Mouse (Mus musculus) midbrain, embryonic 14.5 days (tissue): ENCODE results near the gene Stkld1. TPM values are rescaled to one million over a fixed set of nuclear protein-coding genes. Genes with fewer than 3 reads are reported as not detected.

Experiments
- ATAC-seq: fragments of 200-750 bp; cut with Nextera tagmentation; 2 replicates; pipeline ENCODE4 v1.8.0; 2017; ENCODE audit warnings: moderate number of reproducible peaks, moderate library complexity; ENCODE audit not compliant: low FRiP score, low TSS enrichment
- DNase-seq: peaks from one replicate; pipeline ENCODE4 v3.0.0-alpha.2; 2015
- H3K27ac ChIP-seq: fragments of 300-500 bp; sonication (generic); replicated peaks from 2 replicates; pipeline ENCODE4 v1.5.1; 2014; ENCODE audit warnings: mild to moderate bottlenecking, low read depth, low read length, moderate library complexity
- H3K27me3 ChIP-seq: fragments of 300-500 bp; sonication (generic); 2 replicates; pipeline ENCODE4 v1.6.1; 2014; ENCODE audit warnings: low read length, control low read depth, mixed read lengths; ENCODE audit not compliant: control insufficient read depth, insufficient read depth
- H3K36me3 ChIP-seq: fragments of 300-500 bp; sonication (generic); 2 replicates; pipeline ENCODE4 v1.6.1; 2014; ENCODE audit warnings: low read length, control low read depth; ENCODE audit not compliant: control insufficient read depth, insufficient read depth
- H3K4me1 ChIP-seq: fragments of 300-500 bp; sonication (generic); 2 replicates; pipeline ENCODE4 v1.6.1; 2014; ENCODE audit warnings: mild to moderate bottlenecking, antibody characterized with exemption, low read length, control low read depth; ENCODE audit not compliant: control insufficient read depth, insufficient read depth
- H3K4me2 ChIP-seq: fragments of 300-500 bp; sonication (generic); 2 replicates; pipeline ENCODE4 v1.6.1; 2014; ENCODE audit warnings: mild to moderate bottlenecking, low read length, moderate library complexity
- H3K4me3 ChIP-seq: fragments of 300-500 bp; sonication (generic); replicated peaks from 2 replicates; pipeline ENCODE4 v1.5.1; 2014; ENCODE audit warnings: low read depth, low read length
- H3K9ac ChIP-seq: fragments of 300-500 bp; sonication (generic); replicated peaks from 2 replicates; pipeline ENCODE4 v1.6.1; 2014; ENCODE audit warnings: mild to moderate bottlenecking, low read length, moderate library complexity
- H3K9me3 ChIP-seq: fragments of 300-500 bp; sonication (generic); 2 replicates; pipeline ENCODE4 v1.6.1; 2016; ENCODE audit warnings: low read length, control low read depth, mixed read lengths; ENCODE audit not compliant: control insufficient read depth
- WGBS: fragments of 180-500 bp; shearing (Covaris S2); extraction: QIAGEN DNeasy Blood & Tissue Kit; methylation state at CpG from one replicate; pipeline ENCODE4 v1.1.7; 2014; 5-methylcytosine and 5-hydroxymethylcytosine counted together
- polyA plus RNA-seq: library from polyadenylated mRNA; unstranded; fragments of >200 nt; fragmentation: Nextera tagmentation; extraction: Ambion mirVana; gene quantifications from 2 replicates; pipeline ENCODE4 v1.2.1, GENCODE M21; 2014

Stkld1 gene
- polyA plus RNA-seq, 1 experiment from 2014 or later = 0.28 TPM

GRCm38 (mm10) chr2:26905936-26906335, 27.9 kb upstream of the Stkld1 start:
- Histone ChIP-seq H3K9ac (no peak overlapping the region), H3K36me3 (peaks cover 45% of the 10 kb centered on the region), H3K4me2 (no peak overlapping the region), H3K27me3 (no peaks in the 10 kb centered on the region), H3K27ac (no peak overlapping the region), H3K4me1 (peaks cover 34% of the 10 kb centered on the region), H3K4me3 (no peak overlapping the region), H3K9me3 (no peaks in the 10 kb centered on the region)
- 93% methylated on average over 2 of the region's 2 CpGs for WGBS
- DNase-seq (no peak), ATAC-seq (no peak)

- DNase-seq = no peak
- H3K4me1 ChIP-seq = peaks cover 30% of the 10 kb centered on the region
- no peak overlapping the region for H3K9ac ChIP-seq
- no peaks in the 10 kb centered on the region for H3K9me3 ChIP-seq
- no peaks in the 10 kb centered on the region for H3K27me3 ChIP-seq
- no peak overlapping the region for H3K4me3 ChIP-seq
- H3K36me3 ChIP-seq = peaks cover 45% of the 10 kb centered on the region
- no peak for ATAC-seq
- no peak overlapping the region for H3K4me2 ChIP-seq
- WGBS = 100% methylated on average over 3 of the region's 3 CpGs
- no peak overlapping the region for H3K27ac ChIP-seq
These were observed 27.4 kb upstream of the Stkld1 start for GRCm38 (mm10) chr2:26906431-26906830.

- 63% methylated on average over 4 of the region's 4 CpGs for WGBS
These were observed 26.7 kb upstream of the Stkld1 start for GRCm38 (mm10) chr2:26907109-26907508.

GRCm38 (mm10) chr2:26908710-26909386, 25.0 kb upstream of the Stkld1 start:
- Histone ChIP-seq H3K27me3 (no peaks in the 10 kb centered on the region), H3K4me2 (peak overlapping the region; percentile 81), H3K9me3 (no peaks in the 10 kb centered on the region), H3K4me1 (peaks cover 25% of the 10 kb centered on the region), H3K36me3 (peaks cover 66% of the 10 kb centered on the region), H3K9ac (peak overlapping the region; percentile 28), H3K4me3 (peak overlapping the region; percentile 78), H3K27ac (no peak overlapping the region)
- ATAC-seq (no peak), DNase-seq (no peak)
- WGBS = 91% methylated on average over 18 of the region's 18 CpGs

More at GRCm38 (mm10) chr2:26907109-26907508, 26.7 kb upstream of the Stkld1 start:
- H3K36me3 ChIP-seq = peaks cover 48% of the 10 kb centered on the region
- no peak overlapping the region for H3K4me3 ChIP-seq
- DNase-seq = peak; percentile 57
- no peak overlapping the region for H3K27ac ChIP-seq
- H3K9ac ChIP-seq = no peak overlapping the region
- H3K27me3 ChIP-seq = no peaks in the 10 kb centered on the region
- ATAC-seq = no peak
- H3K4me2 ChIP-seq = no peak overlapping the region
- H3K4me1 ChIP-seq = peaks cover 30% of the 10 kb centered on the region
- no peaks in the 10 kb centered on the region for H3K9me3 ChIP-seq

- Histone ChIP-seq H3K9me3 (no peaks in the 10 kb centered on the region), H3K9ac (peak overlapping the region; percentile 84), H3K4me2 (peak overlapping the region; percentile 81), H3K4me1 (peaks cover 24% of the 10 kb centered on the region), H3K27me3 (no peaks in the 10 kb centered on the region), H3K36me3 (peaks cover 69% of the 10 kb centered on the region), H3K27ac (peak overlapping the region; percentile 90; the same call in 1 of the 2 replicates), H3K4me3 (peak overlapping the region; percentile 78)
- ATAC-seq (no peak), DNase-seq (no peak)
These were observed 24.5 kb upstream of the Stkld1 start for GRCm38 (mm10) chr2:26909387-26909784.

- Histone ChIP-seq H3K36me3 (peaks cover 62% of the 10 kb centered on the region), H3K27me3 (no peaks in the 10 kb centered on the region), H3K9ac (peak within 1 kb of the TSS; percentile 92), H3K4me2 (peak within 1 kb of the TSS; percentile 98), H3K9me3 (no peaks in the 10 kb centered on the region), H3K4me3 (peak within 1 kb of the TSS; percentile 78), H3K27ac (peak within 1 kb of the TSS; percentile 90), H3K4me1 (peaks cover 27% of the 10 kb centered on the region)
- peak; percentile 93 for ATAC-seq
- under 1% methylated on average over 74 of the region's 74 CpGs for WGBS
- peak; percentile 100 for DNase-seq
These were observed 23.5 kb upstream of the Stkld1 start, which contains the start of the genes Med22 and Rpl7a for GRCm38 (mm10) chr2:26910124-26910993. Med22 (minus strand) TSS chr2:26910677. Rpl7a (plus strand) TSS chr2:26910764.

- H3K9me3 ChIP-seq = no peaks in the 10 kb centered on the region
- WGBS = 2% methylated on average over 36 of the region's 37 CpGs
- ATAC-seq (peak; percentile 63), DNase-seq (peak; percentile 86)
- peak overlapping the region; percentile 90 for H3K27ac ChIP-seq
- peak overlapping the region; percentile 92 for H3K9ac ChIP-seq
- H3K4me1 ChIP-seq = peaks cover 32% of the 10 kb centered on the region
- H3K27me3 ChIP-seq = no peaks in the 10 kb centered on the region
- peaks cover 54% of the 10 kb centered on the region for H3K36me3 ChIP-seq
- peak overlapping the region; percentile 98 for H3K4me2 ChIP-seq
- peak overlapping the region; percentile 78 for H3K4me3 ChIP-seq
These were observed 22.7 kb upstream of the Stkld1 start for GRCm38 (mm10) chr2:26910994-26911765.

- WGBS = 80% methylated on average over 5 of the region's 5 CpGs
- H3K4me1 ChIP-seq = peaks cover 38% of the 10 kb centered on the region
These were observed 21.5 kb upstream of the Stkld1 start for GRCm38 (mm10) chr2:26912253-26912770.

More at GRCm38 (mm10) chr2:26912253-26912770, 21.5 kb upstream of the Stkld1 start:
- Histone ChIP-seq H3K4me3 (peak overlapping the region; percentile 78), H3K9ac (peak overlapping the region; percentile 92), H3K27ac (no peak overlapping the region), H3K27me3 (no peaks in the 10 kb centered on the region), H3K4me2 (peak overlapping the region; percentile 98), H3K9me3 (no peaks in the 10 kb centered on the region), H3K36me3 (peaks cover 43% of the 10 kb centered on the region)
- DNase-seq (no peak), ATAC-seq (no peak)
